Mouse (Mus musculus) limb, embryonic 14.5 days (tissue): Measurements from ENCODE around the gene Rrp1b. TPM values are rescaled to one million over a fixed set of nuclear protein-coding genes. Genes with fewer than 3 reads are reported as not detected.

ENCODE experiments used
- ATAC-seq: fragments of 200-750 bp; cut with Nextera tagmentation; 2 replicates; pipeline ENCODE4 v1.8.0; 2017; ENCODE audit warnings: low read depth, moderate number of reproducible peaks, moderate TSS enrichment; ENCODE audit not compliant: low FRiP score
- DNase-seq: peaks from one replicate; pipeline ENCODE4 v3.0.0-alpha.2; 2015; ENCODE audit warnings: low spot score
- H3K27ac ChIP-seq: fragments of 300-500 bp; sonication (generic); replicated peaks from 2 replicates; pipeline ENCODE4 v1.5.1; 2014; ENCODE audit warnings: low read depth, mild to moderate bottlenecking, low read length, moderate library complexity, mixed read lengths
- H3K27me3 ChIP-seq: fragments of 300-500 bp; sonication (generic); 2 replicates; pipeline ENCODE4 v1.6.1; 2014; ENCODE audit warnings: low read length, mixed read lengths; ENCODE audit not compliant: control insufficient read depth, insufficient read depth
- H3K36me3 ChIP-seq: fragments of 300-500 bp; sonication (generic); 2 replicates; pipeline ENCODE4 v1.6.1; 2014; ENCODE audit warnings: mild to moderate bottlenecking, low read length, moderate library complexity, mixed read lengths; ENCODE audit not compliant: control insufficient read depth, insufficient read depth
- H3K4me1 ChIP-seq: fragments of 300-500 bp; sonication (generic); 2 replicates; pipeline ENCODE4 v1.6.1; 2014; ENCODE audit warnings: antibody characterized with exemption, low read length, mixed read lengths; ENCODE audit not compliant: control insufficient read depth, insufficient read depth
- H3K4me2 ChIP-seq: fragments of 300-500 bp; sonication (generic); replicated peaks from 2 replicates; pipeline ENCODE4 v1.6.1; 2014; ENCODE audit warnings: low read depth, mild to moderate bottlenecking, low read length, moderate library complexity; ENCODE audit not compliant: severe bottlenecking
- H3K4me3 ChIP-seq: fragments of 300-500 bp; sonication (generic); replicated peaks from 2 replicates; pipeline ENCODE4 v1.5.1; 2014; ENCODE audit warnings: low read length
- H3K9ac ChIP-seq: fragments of 300-500 bp; sonication (generic); 2 replicates; pipeline ENCODE4 v1.6.1; 2014; ENCODE audit warnings: mild to moderate bottlenecking, low read depth, low read length, moderate library complexity; ENCODE audit not compliant: severe bottlenecking
- H3K9me3 ChIP-seq: fragments of 300-500 bp; sonication (generic); 2 replicates; pipeline ENCODE4 v1.6.1; 2016; ENCODE audit warnings: low read length; ENCODE audit not compliant: control insufficient read depth
- POLR2A ChIP-seq: fragments of 200-500 bp; IDR thresholded peaks from 2 replicates; pipeline ENCODE4 v1.8.0; 2012; ENCODE audit warnings: inconsistent platforms, mild to moderate bottlenecking, moderate library complexity, borderline replicate concordance; ENCODE audit not compliant: insufficient read depth, insufficient read length; ENCODE audit errors: extremely low read depth
- WGBS: fragments of 180-500 bp; shearing (Covaris S2); extraction: QIAGEN DNeasy Blood & Tissue Kit; methylation state at CpG from one replicate; pipeline ENCODE4 v1.1.7; 2014; 5-methylcytosine and 5-hydroxymethylcytosine counted together
- polyA plus RNA-seq, 2 experiments: library from polyadenylated mRNA; depleted of rRNA in 1 of 2; stranded (reverse) in 1 of 2; unstranded in 1 of 2; fragments of >200 nt; fragmentation: Nextera tagmentation in 1 of 2; extraction: Ambion mirVana in 1 of 2; gene quantifications; 2 replicates each; pipeline versions ENCODE4 v1.2.1 to v1.2.3; 2012 to 2014

Gene Rrp1b
- polyA plus RNA-seq, 2 experiments: 36.2 to 57.4 TPM

DNA sequence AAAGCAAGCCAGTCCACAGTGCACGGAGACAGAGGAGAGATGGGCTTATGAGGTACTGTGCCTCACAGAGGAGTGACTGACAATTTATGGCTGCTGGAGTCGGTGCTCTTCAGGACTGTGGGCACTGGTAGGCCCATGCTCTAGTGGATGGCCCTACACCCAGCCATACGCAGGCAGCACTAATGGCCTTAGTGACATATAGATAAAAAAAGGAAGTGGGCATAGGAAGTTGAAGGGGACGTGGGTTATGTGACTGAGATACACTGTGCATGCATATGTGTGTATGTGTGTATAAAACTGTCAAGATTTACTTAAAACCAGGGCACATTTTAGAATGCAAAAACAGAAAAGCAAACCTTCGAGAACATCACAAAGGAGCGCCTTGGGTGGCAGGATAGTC lies 24.2 kb upstream of the Rrp1b start:
- ATAC-seq: no peak
- Histone ChIP-seq H3K4me1 (no peaks in the 10 kb centered on the region), H3K27me3 (no peaks in the 10 kb centered on the region), H3K27ac (no peak overlapping the region), H3K9me3 (no peaks in the 10 kb centered on the region), H3K4me2 (no peak overlapping the region), H3K36me3 (no peaks in the 10 kb centered on the region), H3K9ac (no peak overlapping the region), H3K4me3 (no peak overlapping the region)
- no peak for DNase-seq
- WGBS: 78% methylated on average over 6 of the region's 6 CpGs
- TF ChIP-seq POLR2A: no peak

DNA sequence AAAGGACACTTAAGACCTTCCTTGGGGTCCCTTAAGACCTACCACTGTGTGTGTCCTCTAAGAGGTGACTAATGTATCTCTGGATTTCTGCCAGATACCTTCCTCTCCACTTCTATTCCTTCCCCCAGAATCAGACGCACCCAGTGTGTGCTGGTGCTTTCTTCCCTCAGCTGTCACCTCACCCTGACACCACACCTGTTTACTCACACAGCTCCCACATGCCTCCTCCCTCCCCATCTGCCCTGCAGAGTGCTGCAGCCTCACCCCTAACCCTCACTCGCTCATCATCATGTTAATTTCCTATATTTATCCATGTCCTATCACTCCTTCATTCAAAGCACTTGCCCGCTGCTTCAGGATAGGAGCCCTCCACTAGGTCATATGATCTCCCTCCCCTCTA lies 23.6 kb upstream of the Rrp1b start:
- no peak overlapping the region for H3K4me2 ChIP-seq
- 51% methylated on average over 3 of the region's 3 CpGs for WGBS
- no peak overlapping the region for H3K27ac ChIP-seq
- DNase-seq (no peak), ATAC-seq (no peak)
- no peaks in the 10 kb centered on the region for H3K9me3 ChIP-seq
- no peak for TF ChIP-seq POLR2A
- H3K36me3 ChIP-seq: no peaks in the 10 kb centered on the region
- no peak overlapping the region for H3K4me3 ChIP-seq
- no peak overlapping the region for H3K9ac ChIP-seq
- H3K27me3 ChIP-seq: no peaks in the 10 kb centered on the region
- no peaks in the 10 kb centered on the region for H3K4me1 ChIP-seq

DNA sequence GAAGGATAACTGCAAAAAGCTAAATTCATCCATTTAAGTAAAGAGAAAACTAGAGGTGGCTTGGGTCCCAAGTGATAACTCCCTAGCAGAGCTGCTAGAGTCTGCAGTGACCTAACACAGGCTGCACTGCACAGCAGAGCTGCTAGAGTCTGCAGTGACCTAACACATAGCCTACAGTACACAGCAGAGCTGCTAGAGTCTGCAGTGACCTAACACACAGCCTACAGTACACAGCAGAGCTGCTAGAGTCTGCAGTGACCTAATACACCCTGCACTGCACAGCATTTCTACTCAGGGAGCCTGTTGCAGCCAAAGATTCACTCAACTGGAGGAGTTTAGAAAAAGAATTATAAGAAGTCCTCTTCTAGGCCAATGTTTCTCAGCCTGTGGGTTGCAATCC lies 22.2 kb upstream of the Rrp1b start:
- H3K27ac ChIP-seq: no peak overlapping the region
- TF ChIP-seq POLR2A: no peak
- H3K4me1 ChIP-seq: no peaks in the 10 kb centered on the region
- ATAC-seq: no peak
- no peak for DNase-seq
- no peaks in the 10 kb centered on the region for H3K36me3 ChIP-seq
- H3K9ac ChIP-seq: no peak overlapping the region
- H3K4me2 ChIP-seq: no peak overlapping the region
- H3K4me3 ChIP-seq: no peak overlapping the region
- H3K27me3 ChIP-seq: no peaks in the 10 kb centered on the region
- no peaks in the 10 kb centered on the region for H3K9me3 ChIP-seq

DNA sequence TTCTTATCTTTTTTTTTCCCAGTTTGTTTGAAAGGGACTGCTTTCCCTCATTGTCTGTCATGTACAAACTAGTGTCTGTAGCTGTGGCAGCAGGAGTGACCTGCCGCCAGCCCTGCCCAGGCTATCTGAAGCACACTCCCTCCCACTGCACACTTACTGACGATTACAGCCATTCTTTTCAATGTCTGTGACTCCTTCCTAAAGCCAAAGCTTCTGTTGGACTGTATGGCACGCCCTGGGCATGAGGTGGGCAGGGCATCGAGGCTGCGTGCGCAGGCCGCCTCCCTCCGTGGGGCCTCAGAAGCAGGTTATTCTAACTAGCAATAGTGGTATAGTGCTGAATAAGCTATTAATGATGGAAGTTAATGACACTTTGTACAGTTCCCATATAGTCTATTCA lies 19.4 kb upstream of the Rrp1b start:
- TF ChIP-seq POLR2A: no peak
- no peaks in the 10 kb centered on the region for H3K4me1 ChIP-seq
- ATAC-seq: no peak
- no peak overlapping the region for H3K27ac ChIP-seq
- H3K27me3 ChIP-seq: no peaks in the 10 kb centered on the region
- H3K4me2 ChIP-seq: no peak overlapping the region
- H3K9me3 ChIP-seq: no peaks in the 10 kb centered on the region
- no peak overlapping the region for H3K9ac ChIP-seq
- no peak for DNase-seq
- H3K36me3 ChIP-seq: no peaks in the 10 kb centered on the region
- no peak overlapping the region for H3K4me3 ChIP-seq
- WGBS: 89% methylated on average over 8 of the region's 8 CpGs

DNA sequence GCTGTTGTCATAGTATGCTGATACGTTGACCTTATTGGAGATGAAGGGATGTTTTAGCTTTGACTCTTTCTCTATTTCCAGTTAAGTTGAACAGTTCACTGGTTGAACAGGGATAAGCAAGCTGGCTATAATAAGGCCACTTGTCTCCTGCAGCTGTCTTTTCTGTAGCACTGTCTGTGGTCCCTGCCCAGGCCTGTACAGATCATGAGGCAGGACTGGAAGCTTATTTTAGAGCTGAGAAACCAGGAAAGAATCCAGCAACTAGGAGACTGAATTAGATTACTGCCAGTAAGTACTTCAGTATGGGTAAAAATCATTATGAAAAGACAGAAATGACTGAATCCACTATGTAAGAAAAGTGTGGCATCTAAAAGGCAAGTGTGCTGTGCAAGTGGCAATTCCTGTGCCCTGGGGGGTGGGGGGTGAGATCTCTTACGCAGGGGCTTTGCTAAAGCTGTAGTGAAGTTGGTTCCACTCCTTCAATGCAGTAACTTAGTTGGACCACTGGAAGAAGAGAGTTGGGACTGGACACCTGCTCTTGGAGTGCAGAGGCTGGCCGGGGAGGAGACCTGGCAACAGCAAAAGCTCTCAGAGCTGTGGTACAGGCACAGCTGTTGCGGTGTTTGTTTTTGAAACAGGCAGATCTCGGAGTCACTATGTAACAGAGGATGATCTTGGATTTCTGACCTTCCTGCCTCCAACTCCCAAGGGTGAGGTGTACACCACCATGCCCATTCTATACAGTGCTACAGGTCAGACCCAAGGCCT lies 17.6 kb upstream of the Rrp1b start:
- Histone ChIP-seq H3K36me3 (no peaks in the 10 kb centered on the region), H3K9me3 (no peaks in the 10 kb centered on the region), H3K4me1 (no peaks in the 10 kb centered on the region), H3K4me2 (no peak overlapping the region), H3K27me3 (no peaks in the 10 kb centered on the region), H3K9ac (no peak overlapping the region), H3K4me3 (no peak overlapping the region), H3K27ac (no peak overlapping the region)
- 73% methylated on average over 5 of the region's 5 CpGs for WGBS
- ATAC-seq: peak; percentile 53; the same call in 1 of the 2 replicates
- TF ChIP-seq POLR2A: no peak
- no peak for DNase-seq
